Mouse (Mus musculus) frontal cortex, adult 2 months (tissue): ENCODE measurements around the gene Gm28870. TPM values are rescaled to one million over a fixed set of nuclear protein-coding genes. Genes with fewer than 3 reads are reported as not detected.
"Not testable (repeated sequence)": the region's sequence is repeated elsewhere in the genome, so short reads cannot be mapped to it uniquely, and the experiment has no call there.

Experiments used
- DNase-seq, 2 experiments: peaks; one replicate each; pipeline ENCODE4 v3.0.0; 2022; ENCODE audit warnings: low spot score in 1 of 2; ENCODE audit errors: extremely low spot score in 1 of 2
- polyA plus RNA-seq: library from polyadenylated mRNA; depleted of rRNA; stranded (reverse); fragments of >200 nt; gene quantifications from 2 replicates; pipeline ENCODE4 v1.2.3, GENCODE M21; 2012; rRNA removed

The Gm28870 gene
- polyA plus RNA-seq: not detected in 2 replicates

DNA sequence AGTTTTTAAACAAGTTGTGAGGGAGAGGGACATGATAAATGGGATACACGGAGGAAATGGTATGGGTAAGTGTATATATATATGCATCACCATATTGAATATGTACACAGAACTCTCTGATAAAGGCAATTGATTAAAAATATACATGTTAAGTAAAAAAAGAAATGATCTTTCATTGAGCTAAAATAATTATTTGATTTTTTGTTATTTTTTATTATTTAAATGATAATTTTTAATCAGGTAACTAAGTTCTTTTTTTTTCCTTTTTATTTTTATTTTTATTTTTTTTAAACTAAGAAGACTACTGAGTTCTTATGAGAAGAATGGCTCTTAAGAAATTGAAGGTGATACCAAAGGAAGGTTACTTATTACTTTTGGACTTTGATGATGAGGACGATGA lies at the start of gene Gm28870:
Gene Gm28870 (plus strand): TSS at position 301 of the 400 bp plus-strand sequence.
- not testable (repeated sequence) for DNase-seq
